Mouse (Mus musculus): ENCODE measurements at regions not wholly inside any gene's neighbourhood (a gene's known extent, or its start where the extent isn't known, plus 50 kb on each side); places are given as distances from the start of the nearest gene placed in this dataset.

GRCm38 (mm10) chr6:35940071-35940470 lies 400.4 kb upstream of the Mtpn start:
- TF ChIP-seq POLR2A (IDR thresholded peaks at IDR 0.05; ENCODE audit: control insufficient read depth in 1 of 2, insufficient read depth in 1 of 2, low read depth in 1 of 2, low read length in 2 of 2, poor library complexity in 1 of 2) (no peak), CTCF (IDR thresholded peaks at IDR 0.05 in 2 of 3, conservative IDR thresholded peaks at IDR 0.05 in 1 of 3; ENCODE audit: control insufficient read depth in 1 of 3, insufficient read depth in 1 of 3, low read depth in 2 of 3, low read length in 3 of 3, poor library complexity in 1 of 3, severe bottlenecking in 1 of 3) (no peak), MAZ (IDR thresholded peaks at IDR 0.05; ENCODE audit: low read depth, low read length) (no peak), EP300 (IDR thresholded peaks at IDR 0.05; ENCODE audit: low read depth in 1 of 2, low read length in 2 of 2) (no peak), MAX (IDR thresholded peaks at IDR 0.05; ENCODE audit: low read length) (no peak), TCF12 (IDR thresholded peaks at IDR 0.05; ENCODE audit: low read depth, low read length) (no peak), E2F4 (IDR thresholded peaks at IDR 0.05; ENCODE audit: borderline replicate concordance, low read depth, low read length) (no peak), RCOR1 (IDR thresholded peaks at IDR 0.05; ENCODE audit: low read depth, low read length) (no peak), GATA1 (IDR thresholded peaks at IDR 0.05; ENCODE audit: low read depth, low read length) (no peak), UBTF (IDR thresholded peaks at IDR 0.05; ENCODE audit: borderline replicate concordance, insufficient read depth, low read depth, low read length) (no peak), MAFK (IDR thresholded peaks at IDR 0.05; ENCODE audit: borderline replicate concordance, low read depth, low read length) (no peak), ZNF384 (IDR thresholded peaks at IDR 0.05; ENCODE audit: low read depth, low read length) (no peak), MYC (IDR thresholded peaks at IDR 0.05; ENCODE audit: low read depth, low read length) (no peak), BHLHE40 (IDR thresholded peaks at IDR 0.05; ENCODE audit: borderline replicate concordance, low read depth, low read length) (no peak)

All from MEL (cell line).